Mouse (Mus musculus): Measurements from ENCODE around the gene B9d2.

GRCm38 (mm10) chr7:25714581-25714980 lies 34.0 kb downstream of the B9d2 start:
- TF ChIP-seq CTCF (IDR thresholded peaks at IDR 0.05; ENCODE audit: low read depth) (no peak), EP300 (IDR thresholded peaks at IDR 0.05; ENCODE audit: low read depth) (no peak)

Data from liver, postnatal 0 days (tissue).